Mouse (Mus musculus) megakaryocyte-erythroid progenitor cell, adult 5-6 weeks (primary cell): Measurements from ENCODE around the gene Ercc4. TPM values are rescaled to one million over a fixed set of nuclear protein-coding genes. Genes with fewer than 3 reads are reported as not detected.

ENCODE experiments used
- ATAC-seq: replicated peaks from 2 replicates; pipeline ENCODE4 v1.8.0; 2016; ENCODE audit warnings: mild to moderate bottlenecking, inconsistent platforms; ENCODE audit not compliant: severe bottlenecking, poor library complexity, low FRiP score, low TSS enrichment
- total RNA-seq, 2 experiments: library from RNA; stranded (forward) in 1 of 2; stranded (reverse) in 1 of 2; fragments of 200-1000, 215-1000 nt in 1 of 2; fragments of >200 nt in 1 of 2; fragmentation: Nextera tagmentation in 1 of 2; gene quantifications; 2 replicates each; pipeline ENCODE4 v1.2.3; 2014 to 2017

Ercc4 gene
- total RNA-seq, 2 experiments from 2014 or later: 14.4 to 17.4 TPM

GRCm38 (mm10) chr16:13144682-13145410 lies 35.4 kb downstream of the Ercc4 start:
- ATAC-seq: no peak

- no peak for ATAC-seq
These were observed 36.7 kb downstream of the Ercc4 start for GRCm38 (mm10) chr16:13146231-13146630.

GRCm38 (mm10) chr16:13147810-13148555 lies 38.5 kb downstream of the Ercc4 start:
- no peak for ATAC-seq

GRCm38 (mm10) chr16:13149950-13150349 lies 40.5 kb downstream of the Ercc4 start:
- ATAC-seq: no peak

- no peak for ATAC-seq
These were observed 41.3 kb downstream of the Ercc4 start for GRCm38 (mm10) chr16:13150790-13151189.

DNA sequence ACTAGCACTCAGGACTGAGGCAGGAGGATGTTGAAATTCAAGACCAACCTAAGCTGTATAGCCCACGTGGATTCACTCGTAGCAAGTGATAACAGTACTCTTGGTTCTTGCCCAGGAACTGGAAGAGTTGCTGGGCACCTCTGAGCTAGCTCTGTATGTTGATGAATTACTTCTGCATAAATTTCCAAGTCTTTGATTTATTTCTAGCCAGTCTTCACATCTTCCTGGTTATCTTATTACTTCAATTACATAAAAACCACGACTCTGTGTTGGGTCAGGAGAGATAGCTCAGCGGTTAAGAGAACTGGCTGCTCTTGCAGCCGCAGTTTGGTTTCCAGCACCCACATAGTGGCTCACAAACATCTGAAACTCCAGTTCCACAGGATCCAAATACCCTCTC lies 43.0 kb downstream of the Ercc4 start:
- ATAC-seq: 0 out of 2 replicates have a peak, but pooled peaks have one; percentile 22

DNA sequence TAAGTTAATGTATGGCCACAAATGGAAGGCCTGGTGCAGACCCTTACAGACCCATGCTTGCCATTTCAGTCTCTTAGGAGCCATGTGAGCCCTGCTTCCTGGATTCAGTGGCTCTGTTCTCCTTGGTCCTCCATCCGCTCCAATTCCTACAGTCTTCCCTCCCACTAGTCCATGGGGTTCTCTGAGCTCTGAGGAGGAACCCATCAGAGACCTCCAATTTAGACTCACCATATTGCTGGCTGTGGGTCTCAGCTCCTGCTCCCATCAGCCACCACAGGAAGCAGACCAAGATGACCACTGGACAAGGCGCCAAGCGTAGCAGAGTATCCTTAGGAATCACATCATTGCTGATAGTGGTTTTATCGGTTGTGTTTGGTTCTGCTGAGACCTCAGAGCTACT lies 43.7 kb downstream of the Ercc4 start:
- no peak for ATAC-seq

- no peak for ATAC-seq
These were observed 44.9 kb downstream of the Ercc4 start for GRCm38 (mm10) chr16:13154352-13154751.

- no peak; the same call in 1 of the 2 replicates for ATAC-seq
These were observed 47.8 kb downstream of the Ercc4 start for GRCm38 (mm10) chr16:13157314-13157713.

- no peak for ATAC-seq
These were observed 48.7 kb downstream of the Ercc4 start for GRCm38 (mm10) chr16:13158153-13158670.

GRCm38 (mm10) chr16:13158906-13159889 lies 49.7 kb downstream of the Ercc4 start:
- ATAC-seq: peak; percentile 56

GRCm38 (mm10) chr16:13159927-13160644 lies 50.6 kb downstream of the Ercc4 start:
- ATAC-seq: peak; percentile 98

DNA sequence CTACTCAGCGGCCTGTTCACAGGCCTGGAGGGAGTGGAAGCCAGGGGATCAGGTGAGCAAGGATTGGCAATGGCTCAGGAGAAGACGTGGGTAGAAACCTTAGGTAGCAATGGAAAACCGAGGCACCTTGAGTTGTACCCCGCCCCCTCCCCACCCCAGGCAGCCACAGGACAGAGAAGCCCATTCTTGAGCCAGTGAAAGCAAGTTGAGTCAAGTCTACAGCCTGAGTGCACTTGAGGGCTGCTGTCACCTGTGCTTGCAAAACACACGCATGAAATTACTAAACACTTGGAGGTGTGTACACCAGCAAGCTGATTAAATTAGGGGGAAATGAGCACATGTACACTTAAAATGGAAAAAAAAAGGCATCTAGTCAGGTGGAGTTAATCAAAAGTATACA lies 52.0 kb downstream of the Ercc4 start:
- no peak for ATAC-seq

- ATAC-seq: no peak
These were observed 58.2 kb downstream of the Ercc4 start for GRCm38 (mm10) chr16:13167731-13168130.

GRCm38 (mm10) chr16:13173055-13173742 lies 63.7 kb downstream of the Ercc4 start:
- no peak for ATAC-seq

GRCm38 (mm10) chr16:13182526-13182925 lies 73.0 kb downstream of the Ercc4 start:
- no peak for ATAC-seq

DNA sequence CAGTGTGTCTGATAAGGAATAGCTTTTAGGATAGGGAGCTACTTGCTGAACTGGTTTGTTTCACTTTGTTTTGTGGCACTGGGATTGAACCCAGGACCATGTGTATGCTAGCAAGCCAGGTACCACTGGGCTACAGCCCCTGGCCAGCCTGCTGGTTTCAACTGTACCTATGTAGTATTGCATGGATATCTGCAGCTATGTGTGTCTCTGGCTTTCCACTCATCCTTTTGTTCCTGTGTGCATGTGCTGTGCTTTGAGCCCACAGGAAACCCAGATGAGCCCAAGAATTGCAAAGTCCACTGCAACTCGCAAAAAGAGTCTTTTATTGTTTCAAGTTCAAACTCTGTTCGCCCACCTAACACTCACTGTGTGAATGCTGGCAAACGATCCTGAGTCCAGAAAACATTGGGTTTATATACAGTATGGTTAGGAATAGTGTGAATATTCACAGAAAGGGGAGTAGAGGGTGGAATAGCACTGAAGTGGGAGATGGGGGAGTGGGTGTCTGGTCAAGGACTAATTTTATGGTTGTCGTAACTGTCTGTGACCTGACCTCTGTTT lies 73.8 kb downstream of the Ercc4 start:
- no peak for ATAC-seq

DNA sequence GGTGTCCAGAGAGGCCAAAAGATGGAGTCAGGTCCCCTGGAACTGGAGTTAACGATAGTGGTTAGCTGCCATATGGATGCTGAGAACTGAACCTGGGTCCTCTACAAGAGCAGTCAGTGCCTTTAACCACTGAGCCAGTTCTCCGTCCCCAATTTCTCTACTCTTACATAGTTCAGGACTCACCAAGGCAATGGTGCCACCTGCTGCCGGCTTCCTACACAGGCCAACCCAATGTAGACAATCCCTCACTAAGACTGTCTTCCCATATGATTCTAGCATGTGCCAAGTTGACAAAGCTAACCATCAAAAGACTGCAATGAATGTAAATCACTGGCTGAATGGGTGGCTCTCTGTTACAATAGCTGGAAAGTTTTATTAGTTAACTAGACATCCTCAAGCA lies 74.9 kb downstream of the Ercc4 start:
- no peak for ATAC-seq
